Comparison of ENCODE assay signal across 43 mouse cellular contexts in the genomic region with DNA sequence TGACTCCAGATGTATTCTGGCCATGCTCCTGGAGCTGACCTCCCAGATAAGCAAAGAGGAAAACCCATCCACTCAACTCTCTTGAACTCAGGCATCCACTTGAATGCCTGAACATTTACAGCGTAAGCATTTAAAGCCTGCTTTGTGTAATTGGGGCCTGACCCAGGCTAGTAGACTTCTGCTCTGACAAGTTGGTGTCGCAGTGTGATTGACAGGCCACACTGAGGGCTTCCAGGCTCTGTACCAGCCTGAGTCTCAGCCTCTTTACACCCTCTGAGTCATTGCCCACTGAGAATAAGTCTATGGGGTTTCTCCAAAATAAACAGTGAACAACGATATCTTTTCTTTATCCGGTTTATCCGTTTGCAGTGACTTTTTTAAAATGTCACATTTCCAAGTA. TPM values are rescaled to one million over a fixed set of nuclear protein-coding genes. Genes with fewer than 3 reads are reported as not detected.
A peak's percentile ranks its signal among the peaks of the same experiment; 100 is the strongest.
DNase-seq lines count a peak whose midpoint lies in the region; ATAC-seq and TF ChIP-seq lines count a peak whose summit lies in the region.
"Had no signal": no experiment of that assay in that cellular context is flagged by ENCODE, and none has a peak within 500 bp of the region (broad histone marks: within the 10 kb centered on the region; RNA-seq: fewer than 3 reads in every experiment).

No protein-coding gene starts in this region.

- peak; percentile 21 for DNase-seq in midbrain, embryonic 11.5 days (ENCODE audit: low spot score, missing footprints)
- no peak for DNase-seq in midbrain, postnatal 0 days (ENCODE audit: low spot score)
- DNase-seq in fibroblast of lung, adult 2 months (ENCODE audit: low read depth), result peak; percentile 27
- DNase-seq in embryonic facial prominence, embryonic 10.5 days (ENCODE audit: low spot score), result no peak
- no peak for DNase-seq in forebrain, postnatal 0 days
- no peak for DNase-seq in cerebellum, adult 11-12 months
- DNase-seq: adrenal gland, postnatal 25 days; cerebellum, adult 18-20 months; cerebellum, postnatal 10 days; gastrocnemius, postnatal 25 days; heart, adult 11 months; heart, postnatal 36 days; kidney, adult 9 months; kidney, postnatal 10 days; layer of hippocampus, adult 9-11 months; liver; retina, postnatal 1 day; right cerebral cortex, postnatal 14 days; thymus, adult 18-20 months; thymus, postnatal 25 days had no signal

- no peak for ATAC-seq in midbrain, embryonic 11.5 days (ENCODE audit: low FRiP score)
- no peak for ATAC-seq in midbrain, postnatal 0 days (ENCODE audit: low FRiP score)
- no peak for ATAC-seq in stomach, embryonic 15.5 days (ENCODE audit: insufficient read depth, low FRiP score, low read depth)
- ATAC-seq in forebrain, postnatal 0 days, result no peak
- ATAC-seq: forebrain, embryonic 14.5 days; intestine, postnatal 0 days; midbrain, embryonic 13.5 days; Patski had no signal

- no peak for TF ChIP-seq CTCF in midbrain, postnatal 0 days (IDR thresholded peaks at IDR 0.05)
- TF ChIP-seq CTCF in forebrain, postnatal 0 days (IDR thresholded peaks at IDR 0.05; ENCODE audit: low read depth), result no peak

- WGBS in midbrain, embryonic 11.5 days, result 91% methylated on average over 5 of the region's 5 CpGs
- 92% methylated on average over 5 of the region's 5 CpGs for WGBS in midbrain, postnatal 0 days
- whole genome bisulfite sequencing in stomach, embryonic 15.5 days, result 76% methylated on average over 5 of the region's 5 CpGs
- 89% methylated on average over 5 of the region's 5 CpGs for WGBS in embryonic facial prominence, embryonic 10.5 days
- WGBS in forebrain, postnatal 0 days, result 89% methylated on average over 5 of the region's 5 CpGs

- no peak overlapping the region for H3K4me3 ChIP-seq in midbrain, embryonic 11.5 days (ENCODE audit: low read depth, low read length)
- no peak overlapping the region for H3K4me3 ChIP-seq in midbrain, postnatal 0 days (ENCODE audit: low read depth, low read length)
- peak overlapping the region; percentile 9; the same call in 1 of the 2 replicates for H3K4me3 ChIP-seq in stomach, embryonic 15.5 days (replicated peaks)
- H3K4me3 ChIP-seq in embryonic facial prominence, embryonic 10.5 days, result no peak overlapping the region
- H3K4me3 ChIP-seq in forebrain, postnatal 0 days (ENCODE audit: low read depth, low read length), result no peak overlapping the region
- H3K4me3 ChIP-seq: embryonic facial prominence, embryonic 15.5 days; lung, embryonic 15.5 days; megakaryocyte, embryonic 14.5 days; midbrain, embryonic 13.5 days; neural tube, embryonic 15.5 days had no signal

- H3K9me3 ChIP-seq in midbrain, embryonic 11.5 days (ENCODE audit: control insufficient read depth, low read length), result no peaks in the 10 kb centered on the region
- H3K9me3 ChIP-seq in midbrain, postnatal 0 days (ENCODE audit: low read length), result no peaks in the 10 kb centered on the region
- no peaks in the 10 kb centered on the region for H3K9me3 ChIP-seq in stomach, embryonic 15.5 days
- no peaks in the 10 kb centered on the region for H3K9me3 ChIP-seq in embryonic facial prominence, embryonic 10.5 days
- H3K9me3 ChIP-seq in forebrain, postnatal 0 days (ENCODE audit: low read length), result no peaks in the 10 kb centered on the region
- H3K9me3 ChIP-seq: embryonic facial prominence, embryonic 15.5 days; lung, embryonic 15.5 days; megakaryocyte, embryonic 14.5 days; midbrain, embryonic 13.5 days; neural tube, embryonic 15.5 days had no signal

- no peak overlapping the region for H3K9ac ChIP-seq in midbrain, embryonic 11.5 days (ENCODE audit: low read length)
- no peak overlapping the region for H3K9ac ChIP-seq in midbrain, postnatal 0 days (replicated peaks; ENCODE audit: low read length, poor library complexity, severe bottlenecking)
- H3K9ac ChIP-seq in stomach, embryonic 15.5 days, result no peak overlapping the region
- no peak overlapping the region for H3K9ac ChIP-seq in forebrain, postnatal 0 days
- H3K9ac ChIP-seq: embryonic facial prominence, embryonic 15.5 days; hindbrain, embryonic 14.5 days; liver, embryonic 14.5 days; lung, embryonic 15.5 days; midbrain, embryonic 13.5 days; neural tube, embryonic 15.5 days had no signal

- no peak overlapping the region for H3K4me2 ChIP-seq in midbrain, embryonic 11.5 days
- no peak overlapping the region for H3K4me2 ChIP-seq in midbrain, postnatal 0 days (ENCODE audit: low read depth, low read length, poor library complexity, severe bottlenecking)
- H3K4me2 ChIP-seq in stomach, embryonic 15.5 days, result no peak overlapping the region
- no peak overlapping the region for H3K4me2 ChIP-seq in forebrain, postnatal 0 days (ENCODE audit: low read depth)
- H3K4me2 ChIP-seq: embryonic facial prominence, embryonic 15.5 days; heart, embryonic 11.5 days; hindbrain, embryonic 14.5 days; lung, embryonic 15.5 days; midbrain, embryonic 13.5 days; neural tube, embryonic 15.5 days had no signal

- no peaks in the 10 kb centered on the region for H3K4me1 ChIP-seq in midbrain, embryonic 11.5 days (ENCODE audit: control insufficient read depth, insufficient read depth, low read length)
- H3K4me1 ChIP-seq in midbrain, postnatal 0 days (ENCODE audit: insufficient read depth, low read length), result no peaks in the 10 kb centered on the region
- no peaks in the 10 kb centered on the region for H3K4me1 ChIP-seq in stomach, embryonic 15.5 days
- H3K4me1 ChIP-seq in embryonic facial prominence, embryonic 10.5 days, result 0 out of 2 replicates have a peak, but pooled peaks cover 3% of the 10 kb centered on the region
- H3K4me1 ChIP-seq in forebrain, postnatal 0 days (ENCODE audit: insufficient read depth), result no peaks in the 10 kb centered on the region
- H3K4me1 ChIP-seq: embryonic facial prominence, embryonic 15.5 days; megakaryocyte, embryonic 14.5 days; midbrain, embryonic 13.5 days; neural tube, embryonic 15.5 days had no signal

- H3K27me3 ChIP-seq in midbrain, embryonic 11.5 days (ENCODE audit: control insufficient read depth, insufficient read depth, low read length), result no peaks in the 10 kb centered on the region
- H3K27me3 ChIP-seq in midbrain, postnatal 0 days (ENCODE audit: insufficient read depth, low read length), result no peaks in the 10 kb centered on the region
- H3K27me3 ChIP-seq in stomach, embryonic 15.5 days (replicated peaks), result no peaks in the 10 kb centered on the region
- H3K27me3 ChIP-seq in embryonic facial prominence, embryonic 10.5 days (replicated peaks; ENCODE audit: low read depth, poor library complexity, severe bottlenecking), result no peaks in the 10 kb centered on the region
- no peaks in the 10 kb centered on the region for H3K27me3 ChIP-seq in forebrain, postnatal 0 days (ENCODE audit: insufficient read depth, low read length)
- H3K27me3 ChIP-seq: embryonic facial prominence, embryonic 15.5 days; lung, embryonic 15.5 days; midbrain, embryonic 13.5 days; neural tube, embryonic 15.5 days; Patski had no signal

- H3K36me3 ChIP-seq in midbrain, embryonic 11.5 days (ENCODE audit: control insufficient read depth, insufficient read depth, low read length), result no peaks in the 10 kb centered on the region
- no peaks in the 10 kb centered on the region for H3K36me3 ChIP-seq in midbrain, postnatal 0 days (ENCODE audit: insufficient read depth, low read length)
- H3K36me3 ChIP-seq in stomach, embryonic 15.5 days, result no peaks in the 10 kb centered on the region
- H3K36me3 ChIP-seq in embryonic facial prominence, embryonic 10.5 days (replicated peaks), result no peaks in the 10 kb centered on the region
- no peaks in the 10 kb centered on the region for H3K36me3 ChIP-seq in forebrain, postnatal 0 days (ENCODE audit: insufficient read depth)
- H3K36me3 ChIP-seq: embryonic facial prominence, embryonic 15.5 days; G1E; lung, embryonic 15.5 days; midbrain, embryonic 13.5 days; neural tube, embryonic 15.5 days had no signal

- H3K27ac ChIP-seq in midbrain, embryonic 11.5 days (ENCODE audit: low read depth, low read length), result no peak overlapping the region
- no peak overlapping the region for H3K27ac ChIP-seq in midbrain, postnatal 0 days (ENCODE audit: low read depth, low read length)
- H3K27ac ChIP-seq in stomach, embryonic 15.5 days, result no peak overlapping the region
- no peak overlapping the region for H3K27ac ChIP-seq in embryonic facial prominence, embryonic 10.5 days (replicated peaks)
- no peak overlapping the region for H3K27ac ChIP-seq in forebrain, postnatal 0 days (ENCODE audit: low read depth, low read length)
- H3K27ac ChIP-seq: embryonic facial prominence, embryonic 15.5 days; hindbrain, embryonic 14.5 days; liver, embryonic 14.5 days; lung, embryonic 15.5 days; midbrain, embryonic 13.5 days; neural tube, embryonic 15.5 days had no signal

RNA-seq across cellular contexts. Expression of a gene that starts 1.0 kb away (rescaled TPM):
- not detected in 2 replicates for polyA plus RNA-seq in midbrain, embryonic 11.5 days (2014; fragmentation: Nextera tagmentation; extraction: Ambion mirVana)
- not detected in 2 replicates for total RNA-seq in midbrain, postnatal 0 days (2014; rRNA removed)
- polyA plus RNA-seq in midbrain, postnatal 0 days (2015; fragmentation: Nextera tagmentation; extraction: Ambion mirVana), result not detected in 2 replicates
- 397 and 779 TPM in 2 replicates for polyA plus RNA-seq in stomach, embryonic 15.5 days (2015; fragmentation: Nextera tagmentation; extraction: Ambion mirVana)
- not detected in 2 replicates for polyA plus RNA-seq in embryonic facial prominence, embryonic 10.5 days (2016; fragmentation: Nextera tagmentation; extraction: Ambion mirVana)
- total RNA-seq in forebrain, postnatal 0 days (2014; rRNA removed), result not detected in 2 replicates
- 0.31 TPM in 1 of 2 replicates, not detected in the other for polyA plus RNA-seq in forebrain, postnatal 0 days (2015; fragmentation: Nextera tagmentation; extraction: Ambion mirVana)
- total RNA-seq: adrenal gland, postnatal 25 days; common myeloid progenitor, adult 5-6 weeks; gastrocnemius, adult 18-20 months; gastrocnemius, postnatal 25 days; heart, postnatal 36 days; left cerebral cortex, adult 18-20 months; left cerebral cortex, postnatal 14 days; monocyte, adult 5-6 weeks had no signal
- polyA plus RNA-seq: forebrain, embryonic 14.5 days; frontal cortex, adult 2 months; G1E; heart, embryonic 11.5 days; hindbrain, embryonic 14.5 days; intestine, postnatal 0 days; limb, embryonic 11.5 days; Patski; small intestine, adult 2 months had no signal

RNA-seq across cellular contexts. Expression of a gene that starts 14.9 kb away (rescaled TPM):
- not detected in 2 replicates for polyA plus RNA-seq in midbrain, embryonic 11.5 days (2014; fragmentation: Nextera tagmentation; extraction: Ambion mirVana)
- total RNA-seq in midbrain, postnatal 0 days (2014; rRNA removed), result 0.44 TPM in 1 of 2 replicates, not detected in the other
- not detected in 2 replicates for polyA plus RNA-seq in midbrain, postnatal 0 days (2015; fragmentation: Nextera tagmentation; extraction: Ambion mirVana)
- 0.13 and 0.37 TPM in 2 replicates for polyA plus RNA-seq in stomach, embryonic 15.5 days (2015; fragmentation: Nextera tagmentation; extraction: Ambion mirVana)
- polyA plus RNA-seq in embryonic facial prominence, embryonic 10.5 days (2016; fragmentation: Nextera tagmentation; extraction: Ambion mirVana), result 0.09 TPM in 1 of 2 replicates, not detected in the other
- not detected in 2 replicates for total RNA-seq in forebrain, postnatal 0 days (2014; rRNA removed)
- not detected in 2 replicates for polyA plus RNA-seq in forebrain, postnatal 0 days (2015; fragmentation: Nextera tagmentation; extraction: Ambion mirVana)
- total RNA-seq: common myeloid progenitor, adult 5-6 weeks; G1E; gastrocnemius, adult 18-20 months; heart, postnatal 36 days; left cerebral cortex, adult 18-20 months; left cerebral cortex, postnatal 14 days; monocyte, adult 5-6 weeks had no signal
- polyA plus RNA-seq: forebrain, embryonic 14.5 days; frontal cortex, adult 2 months; G1E; heart, embryonic 11.5 days; heart, embryonic 16.5 days; hindbrain, embryonic 14.5 days; liver, embryonic 14.5 days; midbrain, embryonic 13.5 days; neural tube, embryonic 15.5 days; Patski; small intestine, adult 2 months had no signal

RNA-seq across cellular contexts. Expression of a gene that starts 15.4 kb away (rescaled TPM):
- polyA plus RNA-seq in midbrain, embryonic 11.5 days (2014; fragmentation: Nextera tagmentation; extraction: Ambion mirVana), result 0.65 and 0.89 TPM in 2 replicates
- total RNA-seq in midbrain, postnatal 0 days (2014; rRNA removed), result 0.33 and 6.0 TPM in 2 replicates
- 0.22 and 0.43 TPM in 2 replicates for polyA plus RNA-seq in midbrain, postnatal 0 days (2015; fragmentation: Nextera tagmentation; extraction: Ambion mirVana)
- polyA plus RNA-seq in stomach, embryonic 15.5 days (2015; fragmentation: Nextera tagmentation; extraction: Ambion mirVana), result 698 and 1,006 TPM in 2 replicates
- 2.8 and 8.6 TPM in 2 replicates for polyA plus RNA-seq in embryonic facial prominence, embryonic 10.5 days (2016; fragmentation: Nextera tagmentation; extraction: Ambion mirVana)
- total RNA-seq in forebrain, postnatal 0 days (2014; rRNA removed), result not detected in 2 replicates
- polyA plus RNA-seq in forebrain, postnatal 0 days (2015; fragmentation: Nextera tagmentation; extraction: Ambion mirVana), result 0.17 and 0.47 TPM in 2 replicates
- total RNA-seq: adrenal gland, postnatal 25 days; common myeloid progenitor, adult 5-6 weeks; G1E; gastrocnemius, adult 18-20 months; gastrocnemius, postnatal 25 days; heart, postnatal 36 days; left cerebral cortex, adult 18-20 months; left cerebral cortex, postnatal 14 days; monocyte, adult 5-6 weeks had no signal
- polyA plus RNA-seq: frontal cortex, adult 2 months; G1E had no signal

RNA-seq across cellular contexts. Expression of a gene that starts 24.3 kb away (rescaled TPM):
- polyA plus RNA-seq in midbrain, embryonic 11.5 days (2014; fragmentation: Nextera tagmentation; extraction: Ambion mirVana), result not detected in 2 replicates
- total RNA-seq in midbrain, postnatal 0 days (2014; rRNA removed), result 0.60 TPM in 1 of 2 replicates, not detected in the other
- polyA plus RNA-seq in midbrain, postnatal 0 days (2015; fragmentation: Nextera tagmentation; extraction: Ambion mirVana), result 0.10 TPM in 1 of 2 replicates, not detected in the other
- polyA plus RNA-seq in stomach, embryonic 15.5 days (2015; fragmentation: Nextera tagmentation; extraction: Ambion mirVana), result 0.32 TPM in 1 of 2 replicates, not detected in the other
- not detected in 2 replicates for polyA plus RNA-seq in embryonic facial prominence, embryonic 10.5 days (2016; fragmentation: Nextera tagmentation; extraction: Ambion mirVana)
- not detected in 2 replicates for total RNA-seq in forebrain, postnatal 0 days (2014; rRNA removed)
- not detected in 2 replicates for polyA plus RNA-seq in forebrain, postnatal 0 days (2015; fragmentation: Nextera tagmentation; extraction: Ambion mirVana)
- total RNA-seq: adrenal gland, postnatal 25 days; common myeloid progenitor, adult 5-6 weeks; G1E; gastrocnemius, adult 18-20 months; gastrocnemius, postnatal 25 days; heart, postnatal 36 days; left cerebral cortex, adult 18-20 months; left cerebral cortex, postnatal 14 days; monocyte, adult 5-6 weeks had no signal
- polyA plus RNA-seq: forebrain, embryonic 14.5 days; frontal cortex, adult 2 months; G1E; heart, embryonic 11.5 days; heart, embryonic 16.5 days; hindbrain, embryonic 14.5 days; limb, embryonic 11.5 days; liver, embryonic 14.5 days; lung, embryonic 15.5 days; midbrain, embryonic 13.5 days; Patski; small intestine, adult 2 months; stomach, embryonic 14.5 days had no signal

RNA-seq across cellular contexts. Expression of a gene that starts 28.1 kb away (rescaled TPM):
- 1.8 and 3.2 TPM in 2 replicates for polyA plus RNA-seq in midbrain, embryonic 11.5 days (2014; fragmentation: Nextera tagmentation; extraction: Ambion mirVana)
- total RNA-seq in midbrain, postnatal 0 days (2014; rRNA removed), result 1.6 and 5.4 TPM in 2 replicates
- polyA plus RNA-seq in midbrain, postnatal 0 days (2015; fragmentation: Nextera tagmentation; extraction: Ambion mirVana), result 6.5 and 8.1 TPM in 2 replicates
- 796 and 889 TPM in 2 replicates for polyA plus RNA-seq in stomach, embryonic 15.5 days (2015; fragmentation: Nextera tagmentation; extraction: Ambion mirVana)
- polyA plus RNA-seq in embryonic facial prominence, embryonic 10.5 days (2016; fragmentation: Nextera tagmentation; extraction: Ambion mirVana), result 16.1 and 18.2 TPM in 2 replicates
- 5.8 and 6.5 TPM in 2 replicates for total RNA-seq in forebrain, postnatal 0 days (2014; rRNA removed)
- polyA plus RNA-seq in forebrain, postnatal 0 days (2015; fragmentation: Nextera tagmentation; extraction: Ambion mirVana), result 3.8 and 7.0 TPM in 2 replicates
- total RNA-seq: common myeloid progenitor, adult 5-6 weeks; G1E; left cerebral cortex, adult 18-20 months; monocyte, adult 5-6 weeks had no signal
- polyA plus RNA-seq: G1E, Patski had no signal

Comparison
In these comparisons a context has a peak if more than half of its experiments do, and no peak if none do; other contexts are left out.
1. DNase-seq: peak in midbrain, embryonic 11.5 days (single experiment) and fibroblast of lung, adult 2 months (single experiment); none in midbrain, postnatal 0 days (single experiment), embryonic facial prominence, embryonic 10.5 days (single experiment), forebrain, postnatal 0 days (single experiment) and cerebellum, adult 11-12 months (single experiment).
2. RNA of a gene that starts 1.0 kb away (polyA plus RNA-seq): 397 to 779 TPM in stomach, embryonic 15.5 days; not detected in midbrain, postnatal 0 days, not detected in midbrain, embryonic 11.5 days, not detected in embryonic facial prominence, embryonic 10.5 days and 0.31 TPM in forebrain, postnatal 0 days; every median in the first group is over 100 times any median in the second.
3. RNA of a gene that starts 15.4 kb away (polyA plus RNA-seq): 698 to 1,006 TPM in stomach, embryonic 15.5 days; 2.8 to 8.6 TPM in embryonic facial prominence, embryonic 10.5 days, 0.65 to 0.89 TPM in midbrain, embryonic 11.5 days, 0.22 to 0.43 TPM in midbrain, postnatal 0 days and 0.17 to 0.47 TPM in forebrain, postnatal 0 days; every median in the first group is over 10 times any median in the second.